Mouse (Mus musculus): ENCODE measurements around the gene Pcdh7. TPM values are rescaled to one million over a fixed set of nuclear protein-coding genes. Genes with fewer than 3 reads are reported as not detected.

Gene Pcdh7
- polyA plus RNA-seq, 1 experiment from 2014 or later, result 37.5 TPM

GRCm38 (mm10) chr5:57717238-57717905 lies 395 bp upstream of the Pcdh7 start:
- Histone ChIP-seq H3K9ac (peak overlapping the region; percentile 84), H3K36me3 (replicated peaks; ENCODE audit: control insufficient read depth, insufficient read depth) (no peaks in the 10 kb centered on the region), H3K4me3 (replicated peaks; ENCODE audit: low read length) (peak overlapping the region; percentile 56), H3K27me3 (ENCODE audit: control insufficient read depth, insufficient read depth, low read length) (no peaks in the 10 kb centered on the region), H3K4me2 (replicated peaks) (peak overlapping the region; percentile 86), H3K27ac (peak overlapping the region; percentile 86), H3K9me3 (ENCODE audit: control insufficient read depth, low read length) (no peaks in the 10 kb centered on the region), H3K4me1 (replicated peaks; ENCODE audit: control insufficient read depth, insufficient read depth, low read length) (peaks cover 11% of the 10 kb centered on the region)
- ATAC-seq (ENCODE audit: low FRiP score), result peak; percentile 18; the same call in 1 of the 2 replicates
- DNase-seq (ENCODE audit: low spot score), result peak; percentile 77
- WGBS, result under 1% methylated on average over 53 of the region's 53 CpGs

- ATAC-seq (ENCODE audit: low FRiP score) (no peak), DNase-seq (ENCODE audit: low spot score) (peak; percentile 39)
- Histone ChIP-seq H3K9ac (peak overlapping the region; percentile 84), H3K4me3 (replicated peaks; ENCODE audit: low read length) (peak overlapping the region; percentile 56), H3K27ac (peak overlapping the region; percentile 86), H3K9me3 (ENCODE audit: control insufficient read depth, low read length) (no peaks in the 10 kb centered on the region), H3K27me3 (ENCODE audit: control insufficient read depth, insufficient read depth, low read length) (no peaks in the 10 kb centered on the region), H3K36me3 (replicated peaks; ENCODE audit: control insufficient read depth, insufficient read depth) (no peaks in the 10 kb centered on the region), H3K4me1 (replicated peaks; ENCODE audit: control insufficient read depth, insufficient read depth, low read length) (peaks cover 9% of the 10 kb centered on the region), H3K4me2 (replicated peaks) (peak overlapping the region; percentile 86)
- whole genome bisulfite sequencing, result under 1% methylated on average over 50 of the region's 54 CpGs
These were observed 1.3 kb downstream of the Pcdh7 start for GRCm38 (mm10) chr5:57718876-57719593.

- no peaks in the 10 kb centered on the region for H3K27me3 ChIP-seq (ENCODE audit: control insufficient read depth, insufficient read depth, low read length)
- peak overlapping the region; percentile 56 for H3K4me3 ChIP-seq (replicated peaks; ENCODE audit: low read length)
- H3K9ac ChIP-seq, result peak overlapping the region; percentile 84
- H3K4me2 ChIP-seq (replicated peaks), result peak overlapping the region; percentile 86
- DNase-seq (ENCODE audit: low spot score) (peak; percentile 63), ATAC-seq (ENCODE audit: low FRiP score) (no peak)
- H3K36me3 ChIP-seq (replicated peaks; ENCODE audit: control insufficient read depth, insufficient read depth), result no peaks in the 10 kb centered on the region
- H3K9me3 ChIP-seq (ENCODE audit: control insufficient read depth, low read length), result no peaks in the 10 kb centered on the region
- H3K27ac ChIP-seq, result peak overlapping the region; percentile 86
- WGBS, result under 1% methylated on average over 59 of the region's 59 CpGs
- peaks cover 13% of the 10 kb centered on the region for H3K4me1 ChIP-seq (replicated peaks; ENCODE audit: control insufficient read depth, insufficient read depth, low read length)
These were observed 1.9 kb downstream of the Pcdh7 start for GRCm38 (mm10) chr5:57719594-57720185.

- Histone ChIP-seq H3K27me3 (ENCODE audit: control insufficient read depth, insufficient read depth, low read length) (no peaks in the 10 kb centered on the region), H3K4me3 (replicated peaks; ENCODE audit: low read length) (peak overlapping the region; percentile 56), H3K4me1 (replicated peaks; ENCODE audit: control insufficient read depth, insufficient read depth, low read length) (peaks cover 16% of the 10 kb centered on the region), H3K9ac (peak overlapping the region; percentile 84), H3K4me2 (replicated peaks) (peak overlapping the region; percentile 86), H3K9me3 (ENCODE audit: control insufficient read depth, low read length) (no peaks in the 10 kb centered on the region), H3K36me3 (replicated peaks; ENCODE audit: control insufficient read depth, insufficient read depth) (no peaks in the 10 kb centered on the region), H3K27ac (peak overlapping the region; percentile 86)
- DNase-seq (ENCODE audit: low spot score), result peak; percentile 36
- 4% methylated on average over 34 of the region's 34 CpGs for WGBS
- no peak for ATAC-seq (ENCODE audit: low FRiP score)
These were observed 2.6 kb downstream of the Pcdh7 start for GRCm38 (mm10) chr5:57720206-57720880.

- Histone ChIP-seq H3K4me2 (replicated peaks) (peak overlapping the region; percentile 86), H3K9me3 (ENCODE audit: control insufficient read depth, low read length) (no peaks in the 10 kb centered on the region), H3K27me3 (ENCODE audit: control insufficient read depth, insufficient read depth, low read length) (no peaks in the 10 kb centered on the region), H3K27ac (no peak overlapping the region), H3K36me3 (replicated peaks; ENCODE audit: control insufficient read depth, insufficient read depth) (no peaks in the 10 kb centered on the region), H3K4me3 (replicated peaks; ENCODE audit: low read length) (peak overlapping the region; percentile 56), H3K4me1 (replicated peaks; ENCODE audit: control insufficient read depth, insufficient read depth, low read length) (peaks cover 16% of the 10 kb centered on the region), H3K9ac (peak overlapping the region; percentile 84)
- 31% methylated on average over 8 of the region's 8 CpGs for WGBS
- DNase-seq (ENCODE audit: low spot score) (no peak), ATAC-seq (ENCODE audit: low FRiP score) (no peak)
These were observed 3.5 kb downstream of the Pcdh7 start for GRCm38 (mm10) chr5:57721148-57721712.

- Histone ChIP-seq H3K9ac (peak overlapping the region; percentile 84), H3K9me3 (ENCODE audit: control insufficient read depth, low read length) (no peaks in the 10 kb centered on the region), H3K36me3 (replicated peaks; ENCODE audit: control insufficient read depth, insufficient read depth) (no peaks in the 10 kb centered on the region), H3K4me3 (replicated peaks; ENCODE audit: low read length) (peak overlapping the region; percentile 56), H3K27ac (no peak overlapping the region), H3K4me2 (replicated peaks) (peak overlapping the region; percentile 86), H3K27me3 (ENCODE audit: control insufficient read depth, insufficient read depth, low read length) (no peaks in the 10 kb centered on the region), H3K4me1 (replicated peaks; ENCODE audit: control insufficient read depth, insufficient read depth, low read length) (peaks cover 16% of the 10 kb centered on the region)
- ATAC-seq (ENCODE audit: low FRiP score), result no peak
- 38% methylated on average over 6 of the region's 6 CpGs for WGBS
- DNase-seq (ENCODE audit: low spot score), result no peak
These were observed 4.2 kb downstream of the Pcdh7 start for GRCm38 (mm10) chr5:57721927-57722326.

GRCm38 (mm10) chr5:57733451-57733850 lies 15.7 kb downstream of the Pcdh7 start:
- H3K9ac ChIP-seq, result no peak overlapping the region
- H3K27ac ChIP-seq, result no peak overlapping the region
- ATAC-seq (ENCODE audit: low FRiP score), result no peak
- H3K4me1 ChIP-seq (replicated peaks; ENCODE audit: control insufficient read depth, insufficient read depth, low read length), result no peaks in the 10 kb centered on the region
- H3K4me2 ChIP-seq (replicated peaks), result no peak overlapping the region
- no peaks in the 10 kb centered on the region for H3K27me3 ChIP-seq (ENCODE audit: control insufficient read depth, insufficient read depth, low read length)
- no peaks in the 10 kb centered on the region for H3K9me3 ChIP-seq (ENCODE audit: control insufficient read depth, low read length)
- DNase-seq (ENCODE audit: low spot score), result no peak
- 19% methylated on average over 1 of the region's 1 CpGs for WGBS
- no peaks in the 10 kb centered on the region for H3K36me3 ChIP-seq (replicated peaks; ENCODE audit: control insufficient read depth, insufficient read depth)
- H3K4me3 ChIP-seq (replicated peaks; ENCODE audit: low read length), result no peak overlapping the region

GRCm38 (mm10) chr5:57735723-57736122 lies 18.0 kb downstream of the Pcdh7 start:
- WGBS, result 89% methylated on average over 6 of the region's 6 CpGs
- no peaks in the 10 kb centered on the region for H3K36me3 ChIP-seq (replicated peaks; ENCODE audit: control insufficient read depth, insufficient read depth)
- no peak for DNase-seq (ENCODE audit: low spot score)

GRCm38 (mm10) chr5:57742924-57743323 lies 25.2 kb downstream of the Pcdh7 start:
- DNase-seq (ENCODE audit: low spot score), result no peak
- H3K4me3 ChIP-seq (replicated peaks; ENCODE audit: low read length), result no peak overlapping the region
- no peaks in the 10 kb centered on the region for H3K27me3 ChIP-seq (ENCODE audit: control insufficient read depth, insufficient read depth, low read length)
- H3K9ac ChIP-seq, result no peak overlapping the region
- ATAC-seq (ENCODE audit: low FRiP score), result no peak
- 31% methylated on average over 6 of the region's 6 CpGs for WGBS
- H3K4me2 ChIP-seq (replicated peaks), result no peak overlapping the region
- no peaks in the 10 kb centered on the region for H3K9me3 ChIP-seq (ENCODE audit: control insufficient read depth, low read length)
- H3K27ac ChIP-seq, result no peak overlapping the region
- no peaks in the 10 kb centered on the region for H3K36me3 ChIP-seq (replicated peaks; ENCODE audit: control insufficient read depth, insufficient read depth)
- H3K4me1 ChIP-seq (replicated peaks; ENCODE audit: control insufficient read depth, insufficient read depth, low read length), result no peaks in the 10 kb centered on the region

More at GRCm38 (mm10) chr5:57735723-57736122, 18.0 kb downstream of the Pcdh7 start:
- Histone ChIP-seq H3K4me2 (replicated peaks) (no peak overlapping the region), H3K9ac (no peak overlapping the region), H3K27me3 (ENCODE audit: control insufficient read depth, insufficient read depth, low read length) (no peaks in the 10 kb centered on the region), H3K4me3 (replicated peaks; ENCODE audit: low read length) (no peak overlapping the region), H3K27ac (no peak overlapping the region), H3K9me3 (ENCODE audit: control insufficient read depth, low read length) (no peaks in the 10 kb centered on the region), H3K4me1 (replicated peaks; ENCODE audit: control insufficient read depth, insufficient read depth, low read length) (no peaks in the 10 kb centered on the region)
- ATAC-seq (ENCODE audit: low FRiP score), result no peak
